Mouse (Mus musculus): ENCODE measurements around the gene Efna2. TPM values are rescaled to one million over a fixed set of nuclear protein-coding genes. Genes with fewer than 3 reads are reported as not detected.

Efna2 gene
- polyA plus RNA-seq (2015; fragmentation: Nextera tagmentation; extraction: Ambion mirVana), result 39.5 and 40.4 TPM in 2 replicates

DNA sequence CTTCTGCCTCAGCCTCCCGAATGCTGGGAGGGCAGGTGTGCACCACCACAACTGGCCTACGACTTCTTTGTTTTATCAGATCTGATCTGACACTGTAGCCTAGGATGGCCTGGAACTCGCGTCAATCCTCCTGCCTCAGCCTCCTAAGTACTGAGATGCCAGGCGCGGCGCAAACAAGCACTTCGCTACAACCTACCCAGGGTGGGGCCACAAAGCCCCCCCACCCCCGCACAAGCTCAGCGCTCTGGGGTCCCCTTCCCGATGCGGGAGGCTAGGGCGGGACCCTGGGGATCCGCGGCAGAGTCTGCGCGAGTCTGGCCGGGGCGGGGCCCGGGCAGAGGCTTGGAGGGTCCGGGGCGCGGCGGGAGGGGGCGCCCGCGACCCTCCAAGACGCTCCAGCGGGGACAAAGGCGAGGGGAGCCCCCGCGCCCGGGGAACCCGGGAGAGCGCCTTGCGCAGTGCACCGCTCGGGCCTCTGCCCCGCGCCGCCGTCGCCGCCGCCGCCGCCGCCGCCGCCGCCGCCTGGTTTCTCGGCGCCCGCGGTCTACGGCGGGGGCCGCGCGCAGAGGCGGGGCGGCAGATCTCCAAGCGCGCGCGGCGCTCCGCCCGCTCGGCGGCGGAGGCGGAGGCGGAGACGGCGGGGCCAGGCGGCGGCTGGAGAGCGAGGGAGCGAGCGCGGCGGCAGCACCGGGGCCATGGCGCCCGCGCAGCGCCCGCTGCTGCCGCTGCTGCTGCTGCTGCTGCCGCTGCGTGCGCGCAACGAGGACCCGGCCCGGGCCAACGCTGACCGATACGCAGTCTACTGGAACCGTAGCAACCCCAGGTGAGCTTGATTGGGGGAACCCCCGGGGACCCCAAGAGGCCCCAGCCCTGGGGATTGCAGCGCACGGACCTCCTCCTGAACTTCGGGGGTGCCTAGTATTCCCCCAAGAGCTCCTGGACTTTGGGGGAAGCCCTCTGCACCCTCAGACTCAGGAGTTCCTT lies at the start of gene Efna2:
Efna2 (plus strand) TSS at position 415 of the 984 bp plus-strand sequence.
- peak within 1 kb of the TSS; percentile 97 for H3K4me2 ChIP-seq (replicated peaks)
- H3K9me3 ChIP-seq, result no peaks in the 10 kb centered on the region
- WGBS, result 2% methylated on average over 86 of the region's 106 CpGs
- H3K4me3 ChIP-seq, result peak within 1 kb of the TSS; percentile 86
- peaks cover 34% of the 10 kb centered on the region for H3K4me1 ChIP-seq
- H3K27me3 ChIP-seq, result no peaks in the 10 kb centered on the region
- H3K9ac ChIP-seq, result peak within 1 kb of the TSS; percentile 96
- peak within 1 kb of the TSS; percentile 73 for H3K27ac ChIP-seq
- peak; percentile 62 for ATAC-seq (ENCODE audit: low FRiP score, low read depth)
- peaks cover 22% of the 10 kb centered on the region for H3K36me3 ChIP-seq

DNA sequence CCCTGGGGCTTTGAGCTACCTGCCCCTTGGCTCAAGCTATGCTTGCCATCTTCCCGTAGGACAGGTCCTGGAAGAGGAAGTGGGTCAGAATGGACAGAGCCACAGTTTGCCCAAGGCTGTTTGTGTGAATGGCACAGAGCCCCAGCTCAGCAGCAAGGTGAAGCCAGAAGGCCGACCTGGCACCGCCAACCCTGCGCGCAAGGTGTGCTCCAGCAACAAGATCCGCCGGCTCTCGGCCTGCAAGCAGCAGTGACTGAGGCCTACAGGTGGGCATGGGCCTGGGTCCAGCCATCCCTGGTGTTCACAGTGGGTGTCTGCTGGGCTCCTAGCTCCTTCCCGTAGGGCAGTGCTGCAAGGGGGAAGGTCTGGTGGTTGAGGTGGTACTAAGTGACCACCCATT lies 49.4 kb upstream of the Efna2 start:
- H3K4me3 ChIP-seq, result no peak overlapping the region
- WGBS, result 90% methylated on average over 9 of the region's 9 CpGs
- no peak for ATAC-seq (ENCODE audit: low FRiP score, low read depth)
- no peak overlapping the region for H3K27ac ChIP-seq
- peaks cover 18% of the 10 kb centered on the region for H3K4me1 ChIP-seq
- H3K9ac ChIP-seq, result no peak overlapping the region; the same call in 1 of the 2 replicates
- peaks cover 14% of the 10 kb centered on the region for H3K27me3 ChIP-seq
- H3K9me3 ChIP-seq, result no peaks in the 10 kb centered on the region
- H3K36me3 ChIP-seq, result peaks cover 98% of the 10 kb centered on the region
- H3K4me2 ChIP-seq (replicated peaks), result no peak overlapping the region

DNA sequence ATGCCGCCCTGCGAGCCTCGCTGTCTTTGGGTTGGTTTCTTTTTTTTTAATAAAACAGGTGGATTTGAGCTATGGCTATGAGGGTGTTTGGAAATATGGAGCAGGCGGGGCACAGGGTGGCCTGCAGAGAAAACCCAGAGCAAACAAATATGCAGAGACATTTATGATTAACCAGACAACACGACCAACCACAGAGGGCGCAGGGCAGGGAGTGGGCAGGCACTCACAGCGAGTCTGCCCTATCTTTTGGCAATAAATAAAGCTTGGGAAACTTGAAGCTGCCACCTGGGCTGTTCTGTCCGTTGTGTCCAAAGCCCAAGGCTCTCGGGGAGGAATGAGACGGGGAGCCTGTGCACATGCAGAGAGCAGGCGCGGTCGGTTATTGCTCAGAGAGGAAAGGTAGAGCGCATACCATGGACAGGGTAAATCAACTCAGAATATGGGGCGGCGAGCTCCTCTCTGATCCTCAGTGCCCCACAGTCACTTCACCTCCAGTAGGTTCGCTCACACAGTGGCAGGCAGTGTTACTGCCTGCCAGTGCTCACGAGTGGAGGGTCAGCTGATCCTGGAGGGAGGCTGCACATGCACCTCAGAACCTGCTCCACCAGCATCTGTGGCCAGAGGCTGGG lies 48.8 kb upstream of the Efna2 start:
- Histone ChIP-seq H3K27me3 (peaks cover 21% of the 10 kb centered on the region), H3K9me3 (no peaks in the 10 kb centered on the region), H3K4me3 (no peak overlapping the region), H3K4me1 (peaks cover 18% of the 10 kb centered on the region), H3K36me3 (peaks cover 98% of the 10 kb centered on the region), H3K27ac (no peak overlapping the region), H3K4me2 (replicated peaks) (0 out of 2 replicates have a peak overlapping the region, but pooled peaks have one; percentile 56), H3K9ac (peak overlapping the region; percentile 8; the same call in 1 of the 2 replicates)
- no peak for ATAC-seq (ENCODE audit: low FRiP score, low read depth)
- 82% methylated on average over 18 of the region's 18 CpGs for WGBS

DNA sequence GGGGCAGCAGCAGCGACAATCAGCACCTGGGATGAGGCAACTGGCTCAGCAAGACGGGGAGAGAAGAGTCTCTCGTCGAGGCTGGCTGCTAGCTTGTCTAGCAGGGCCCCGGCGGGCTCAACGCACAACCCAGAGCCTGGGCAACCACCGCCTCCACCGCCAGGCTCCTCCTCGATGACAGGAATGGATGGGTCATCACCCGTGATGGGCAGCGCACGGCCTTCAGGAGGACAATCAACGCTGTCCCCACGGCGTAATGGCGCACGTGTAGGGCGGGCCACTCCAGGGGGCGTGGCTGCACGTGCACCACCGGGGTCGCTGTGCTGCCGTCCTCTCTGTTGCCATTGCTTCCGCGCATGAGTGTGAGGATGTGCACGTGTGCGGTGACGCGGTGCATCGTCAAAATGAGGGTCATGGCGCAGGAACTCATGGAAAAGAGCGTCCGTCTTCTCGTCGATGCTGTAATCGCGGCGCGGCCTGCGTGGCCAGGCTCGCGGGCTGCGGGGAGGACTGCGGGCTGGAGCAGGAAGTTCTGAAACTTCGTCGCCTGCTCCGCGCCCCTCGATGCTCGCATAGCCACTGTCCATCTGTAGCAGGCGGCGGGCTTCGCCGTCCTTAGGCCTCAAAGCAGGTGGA lies 47.8 kb upstream of the Efna2 start:
- Histone ChIP-seq H3K4me1 (peaks cover 22% of the 10 kb centered on the region), H3K27ac (no peak overlapping the region; the same call in 1 of the 2 replicates), H3K27me3 (peaks cover 30% of the 10 kb centered on the region), H3K36me3 (peaks cover 95% of the 10 kb centered on the region), H3K9me3 (0 out of 2 replicates have a peak, but pooled peaks cover 5% of the 10 kb centered on the region), H3K9ac (peak overlapping the region; percentile 48; the same call in 1 of the 2 replicates), H3K4me2 (replicated peaks) (peak overlapping the region; percentile 56), H3K4me3 (peak overlapping the region; percentile 28)
- peak; percentile 52; the same call in 1 of the 2 replicates for ATAC-seq (ENCODE audit: low FRiP score, low read depth)
- WGBS, result 14% methylated on average over 55 of the region's 55 CpGs

DNA sequence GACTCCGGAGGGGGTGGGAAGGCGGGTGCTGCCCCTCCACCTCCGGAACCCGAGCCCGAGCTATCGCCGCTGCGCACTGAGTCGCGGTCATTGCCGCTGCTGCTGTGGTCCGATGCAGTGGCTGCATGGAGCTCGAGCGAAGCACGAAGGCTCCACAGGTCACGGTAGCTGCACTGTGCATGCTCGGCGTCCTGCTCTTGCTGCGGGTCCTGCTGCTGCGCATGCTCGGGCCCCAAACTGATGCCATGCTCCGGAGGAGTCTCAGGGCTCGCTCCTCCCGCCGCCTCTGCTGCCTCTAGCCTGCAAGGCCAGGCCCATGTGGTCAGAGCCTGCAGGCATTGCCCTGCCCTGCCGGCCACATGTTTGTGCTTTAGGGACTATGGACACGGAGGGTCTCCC lies 47.3 kb upstream of the Efna2 start:
- H3K9me3 ChIP-seq, result 0 out of 2 replicates have a peak, but pooled peaks cover 5% of the 10 kb centered on the region
- peaks cover 90% of the 10 kb centered on the region for H3K36me3 ChIP-seq
- peak overlapping the region; percentile 48; the same call in 1 of the 2 replicates for H3K9ac ChIP-seq
- peak overlapping the region; percentile 28 for H3K4me3 ChIP-seq
- peak overlapping the region; percentile 56 for H3K4me2 ChIP-seq (replicated peaks)
- ATAC-seq (ENCODE audit: low FRiP score, low read depth), result no peak
- H3K4me1 ChIP-seq, result peaks cover 27% of the 10 kb centered on the region
- WGBS, result 40% methylated on average over 27 of the region's 27 CpGs
- H3K27ac ChIP-seq, result no peak overlapping the region
- H3K27me3 ChIP-seq, result peaks cover 35% of the 10 kb centered on the region

DNA sequence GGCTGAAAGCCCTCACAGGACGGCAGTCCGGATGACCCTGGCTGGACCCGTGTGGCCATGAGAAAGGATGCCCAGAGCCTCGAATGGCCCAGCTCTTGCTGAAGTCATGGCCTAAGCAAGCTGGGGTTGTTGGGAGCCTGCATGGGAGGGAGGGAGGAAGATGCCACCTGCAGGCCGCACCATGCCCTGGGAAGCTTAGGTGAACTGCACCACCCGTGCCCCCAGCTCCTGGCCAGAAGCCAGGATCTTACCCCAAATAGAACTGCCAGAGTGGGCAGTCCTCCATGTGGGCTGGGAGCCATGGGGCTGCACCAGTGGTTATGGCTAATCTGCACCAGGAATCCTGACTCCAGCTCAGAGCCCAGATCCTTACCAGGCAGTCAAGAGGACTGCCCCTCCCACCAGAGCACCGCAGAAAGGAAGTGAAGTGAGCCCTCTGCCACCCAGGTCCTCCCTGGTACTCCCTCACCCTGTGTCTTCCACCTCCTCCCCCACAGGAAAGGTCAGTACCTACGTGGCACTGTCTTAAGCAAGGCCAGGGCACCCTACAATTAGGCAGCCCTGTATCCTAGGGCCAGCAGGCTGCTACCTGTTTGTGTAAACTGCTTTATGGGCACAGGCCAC lies 45.9 kb upstream of the Efna2 start:
- H3K9me3 ChIP-seq, result 0 out of 2 replicates have a peak, but pooled peaks cover 5% of the 10 kb centered on the region
- H3K4me2 ChIP-seq (replicated peaks), result no peak overlapping the region
- peaks cover 41% of the 10 kb centered on the region for H3K4me1 ChIP-seq
- no peak overlapping the region for H3K27ac ChIP-seq
- ATAC-seq (ENCODE audit: low FRiP score, low read depth), result no peak
- WGBS, result 79% methylated on average over 8 of the region's 8 CpGs
- peaks cover 76% of the 10 kb centered on the region for H3K36me3 ChIP-seq
- peaks cover 48% of the 10 kb centered on the region for H3K27me3 ChIP-seq
- H3K9ac ChIP-seq, result no peak overlapping the region
- no peak overlapping the region for H3K4me3 ChIP-seq

DNA sequence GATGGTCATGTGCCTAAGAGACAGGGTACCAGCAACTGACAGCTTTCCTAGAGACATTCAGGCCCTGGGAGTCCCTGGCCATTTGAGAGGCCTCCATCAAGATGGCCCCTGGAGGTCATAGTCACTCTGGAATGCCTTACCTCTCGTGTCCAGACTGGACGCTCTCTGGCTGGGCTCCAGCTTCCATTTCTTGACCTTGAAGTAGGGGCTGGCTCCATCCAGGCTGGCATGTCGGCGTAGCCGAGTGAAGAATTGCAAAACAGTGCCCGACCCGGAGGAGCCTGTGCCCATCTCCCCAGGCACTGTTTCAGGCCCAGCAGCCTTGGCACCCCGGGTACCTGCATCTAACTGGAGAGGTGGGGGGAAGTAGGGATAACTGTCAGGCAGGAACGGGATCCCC lies 44.9 kb upstream of the Efna2 start:
- H3K36me3 ChIP-seq, result peaks cover 66% of the 10 kb centered on the region
- no peak overlapping the region for H3K27ac ChIP-seq
- 86% methylated on average over 9 of the region's 9 CpGs for WGBS
- H3K4me3 ChIP-seq, result no peak overlapping the region
- peaks cover 48% of the 10 kb centered on the region for H3K4me1 ChIP-seq
- H3K27me3 ChIP-seq, result peaks cover 53% of the 10 kb centered on the region
- 0 out of 2 replicates have a peak, but pooled peaks cover 5% of the 10 kb centered on the region for H3K9me3 ChIP-seq
- no peak overlapping the region for H3K9ac ChIP-seq
- ATAC-seq (ENCODE audit: low FRiP score, low read depth), result no peak
- no peak overlapping the region for H3K4me2 ChIP-seq (replicated peaks)

DNA sequence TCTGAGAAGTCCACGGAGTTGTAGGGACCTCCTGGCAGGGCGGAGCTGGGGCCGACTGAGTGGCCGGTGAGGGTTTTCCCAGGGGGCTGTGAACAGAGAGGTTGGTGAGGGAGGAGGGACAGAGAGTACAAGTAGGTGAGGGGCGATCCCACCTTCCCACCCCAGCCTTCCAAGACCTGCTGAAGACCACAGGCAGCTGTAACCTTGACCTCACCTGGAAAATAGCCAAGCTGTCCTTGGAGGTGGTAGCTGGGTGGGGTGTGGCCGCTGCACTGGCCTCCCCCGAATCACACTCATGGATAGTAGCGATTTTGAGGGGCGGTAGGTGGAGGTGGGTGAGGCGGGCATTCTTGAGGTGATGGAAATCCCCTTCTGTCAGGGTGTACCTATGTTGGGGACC lies 44.1 kb upstream of the Efna2 start:
- no peak overlapping the region for H3K4me3 ChIP-seq
- H3K27me3 ChIP-seq, result peaks cover 58% of the 10 kb centered on the region
- peaks cover 58% of the 10 kb centered on the region for H3K36me3 ChIP-seq
- peaks cover 51% of the 10 kb centered on the region for H3K4me1 ChIP-seq
- no peak overlapping the region; the same call in 1 of the 2 replicates for H3K9ac ChIP-seq
- H3K9me3 ChIP-seq, result 0 out of 2 replicates have a peak, but pooled peaks cover 5% of the 10 kb centered on the region
- WGBS, result 81% methylated on average over 10 of the region's 10 CpGs
- H3K27ac ChIP-seq, result no peak overlapping the region
- H3K4me2 ChIP-seq (replicated peaks), result no peak overlapping the region
- ATAC-seq (ENCODE audit: low FRiP score, low read depth), result no peak

DNA sequence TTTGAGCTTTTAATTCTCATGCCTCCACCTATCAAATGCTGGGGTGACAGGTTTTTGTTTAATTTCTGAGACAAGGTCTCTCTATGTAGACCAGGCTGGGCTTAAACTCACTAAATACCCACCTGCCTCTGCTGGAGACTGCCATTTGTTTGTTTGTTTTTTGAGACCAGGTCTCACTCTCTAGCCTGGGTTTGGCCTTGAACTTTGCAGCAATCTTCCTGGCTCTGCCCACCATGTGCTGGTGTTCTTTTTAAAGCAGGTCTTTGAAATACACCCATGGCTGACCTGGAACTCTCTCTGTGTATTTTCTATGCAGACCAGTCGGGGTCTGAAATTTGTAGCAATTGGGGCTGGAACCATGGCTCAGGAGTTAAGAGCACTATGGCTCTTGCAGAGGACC lies 43.6 kb upstream of the Efna2 start:
- H3K9me3 ChIP-seq, result 0 out of 2 replicates have a peak, but pooled peaks cover 5% of the 10 kb centered on the region
- no peak overlapping the region for H3K27ac ChIP-seq
- H3K36me3 ChIP-seq, result peaks cover 53% of the 10 kb centered on the region
- H3K9ac ChIP-seq, result no peak overlapping the region
- H3K27me3 ChIP-seq, result peaks cover 61% of the 10 kb centered on the region
- H3K4me3 ChIP-seq, result no peak overlapping the region
- peaks cover 51% of the 10 kb centered on the region for H3K4me1 ChIP-seq
- 89% methylated on average over 1 of the region's 1 CpGs for WGBS
- no peak for ATAC-seq (ENCODE audit: low FRiP score, low read depth)
- H3K4me2 ChIP-seq (replicated peaks), result no peak overlapping the region

DNA sequence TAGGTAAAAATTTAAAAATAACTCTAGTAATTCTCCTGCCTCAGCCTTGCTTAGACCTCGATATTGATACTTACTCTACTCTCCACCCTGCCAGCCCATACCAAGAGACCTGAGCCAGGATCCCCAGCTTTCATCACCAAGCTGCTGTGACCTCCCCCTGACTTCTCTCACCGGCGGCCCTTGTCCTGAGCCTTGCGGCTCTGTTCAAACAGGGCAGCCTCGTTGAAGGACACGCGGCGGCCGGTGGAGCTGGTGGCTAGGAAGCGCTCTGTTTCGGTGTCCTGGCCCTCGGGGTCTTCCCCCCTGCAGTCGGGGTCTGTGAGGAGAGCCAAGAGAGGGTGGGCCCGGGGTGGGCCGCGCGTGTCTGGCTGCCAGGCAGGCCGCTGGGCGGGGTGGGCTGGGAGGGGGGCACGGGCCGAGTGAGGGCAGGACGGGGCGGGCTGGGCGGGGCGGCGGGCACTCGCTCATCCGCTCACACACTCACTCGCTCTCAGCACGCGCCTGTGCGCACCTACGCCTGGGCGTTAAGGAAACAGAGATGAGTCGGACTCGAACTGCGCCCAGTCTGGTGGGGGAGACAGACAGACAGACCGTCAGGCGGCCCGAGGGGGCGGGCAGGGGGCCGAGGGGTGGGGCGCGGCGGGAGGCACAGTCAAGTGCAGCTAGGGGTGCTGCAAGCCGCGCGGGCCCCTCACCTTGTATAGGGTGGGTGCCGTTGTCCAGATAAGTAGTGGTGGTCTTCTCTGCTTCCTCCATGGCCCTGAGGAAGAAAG lies 42.9 kb upstream of the Efna2 start:
- no peak for ATAC-seq (ENCODE audit: low FRiP score, low read depth)
- 0 out of 2 replicates have a peak, but pooled peaks cover 5% of the 10 kb centered on the region for H3K9me3 ChIP-seq
- H3K4me2 ChIP-seq (replicated peaks), result peak overlapping the region; percentile 99
- H3K9ac ChIP-seq, result peak overlapping the region; percentile 82
- peaks cover 54% of the 10 kb centered on the region for H3K27me3 ChIP-seq
- no peak overlapping the region for H3K27ac ChIP-seq
- H3K4me1 ChIP-seq, result peaks cover 52% of the 10 kb centered on the region
- H3K36me3 ChIP-seq, result peaks cover 46% of the 10 kb centered on the region
- peak overlapping the region; percentile 62 for H3K4me3 ChIP-seq
- WGBS, result 16% methylated on average over 49 of the region's 49 CpGs

Data from limb, embryonic 13.5 days (tissue).